Mouse (Mus musculus): ENCODE data around the gene Nkx2-5.

DNA sequence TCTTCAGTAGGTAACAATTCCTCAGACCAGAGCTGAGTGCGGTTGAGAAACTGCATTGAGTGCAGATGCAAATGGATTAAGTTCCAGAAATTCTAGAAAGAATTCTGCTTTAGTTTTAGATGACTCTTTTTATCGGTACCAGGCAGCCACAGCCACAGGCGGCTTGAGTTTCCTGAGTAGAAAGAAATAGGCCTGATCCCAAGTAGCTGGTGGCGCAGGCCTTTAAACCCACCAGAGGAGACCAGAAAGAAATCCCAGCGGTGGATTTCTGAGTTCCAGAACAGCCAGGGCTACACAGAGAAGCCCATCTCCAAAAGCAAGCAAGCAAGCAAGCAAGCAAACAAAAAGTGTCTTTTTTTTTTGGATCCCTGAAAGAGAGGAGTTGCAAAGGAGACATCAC lies 8.4 kb downstream of the Nkx2-5 start:
- TF ChIP-seq CTCF (IDR thresholded peaks at IDR 0.05) (no peak), POLR2A (IDR thresholded peaks at IDR 0.05; ENCODE audit: insufficient read depth, low read depth, low read length) (no peak), EP300 (IDR thresholded peaks at IDR 0.05; ENCODE audit: insufficient read depth, low read depth, low read length) (no peak)
